Mouse (Mus musculus): ENCODE data around the gene Zfand3.

Zfand3 gene

DNA sequence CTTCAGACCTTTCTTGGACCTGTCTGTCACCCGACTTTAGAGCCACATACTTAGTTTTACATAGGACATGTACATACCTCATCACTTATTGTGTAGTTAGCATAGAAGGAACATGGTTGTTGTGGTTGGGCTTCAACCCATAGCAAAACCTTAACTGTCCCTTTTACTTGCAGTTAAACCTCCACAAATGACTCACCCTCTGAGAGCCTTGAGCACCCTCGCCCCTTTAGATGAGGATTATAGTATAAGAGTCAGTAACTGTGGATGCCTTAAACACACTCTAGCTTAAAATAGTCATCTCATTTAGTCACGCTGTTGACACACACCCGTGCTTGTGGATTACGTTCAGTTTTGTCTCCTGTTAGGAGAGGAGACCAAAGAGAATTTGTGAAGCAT is 47.8 kb downstream of the Zfand3 start:
- peak; percentile 25 for DNase-seq (ENCODE audit: low read depth)

DNA sequence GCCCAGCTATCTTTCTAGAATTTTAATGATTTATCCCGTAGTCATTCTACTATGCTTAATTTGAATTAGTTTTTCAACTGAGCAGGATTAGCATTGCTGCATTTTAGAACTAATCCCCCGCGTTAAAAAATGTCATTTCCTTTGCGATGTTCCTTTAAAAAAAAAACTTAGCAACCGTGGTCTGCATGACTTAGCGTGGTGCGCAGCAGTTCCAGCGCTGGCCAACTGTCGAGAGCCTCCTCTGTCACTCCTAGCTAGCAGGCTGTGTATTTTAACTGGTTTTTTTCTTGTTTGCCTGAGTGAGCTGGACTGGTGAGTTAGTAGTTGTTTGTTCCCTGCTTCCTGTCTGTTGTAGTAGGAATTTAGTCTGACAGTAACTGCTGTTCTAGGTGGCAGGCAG is 48.9 kb downstream of the Zfand3 start:
- DNase-seq (ENCODE audit: low read depth) = no peak

DNA sequence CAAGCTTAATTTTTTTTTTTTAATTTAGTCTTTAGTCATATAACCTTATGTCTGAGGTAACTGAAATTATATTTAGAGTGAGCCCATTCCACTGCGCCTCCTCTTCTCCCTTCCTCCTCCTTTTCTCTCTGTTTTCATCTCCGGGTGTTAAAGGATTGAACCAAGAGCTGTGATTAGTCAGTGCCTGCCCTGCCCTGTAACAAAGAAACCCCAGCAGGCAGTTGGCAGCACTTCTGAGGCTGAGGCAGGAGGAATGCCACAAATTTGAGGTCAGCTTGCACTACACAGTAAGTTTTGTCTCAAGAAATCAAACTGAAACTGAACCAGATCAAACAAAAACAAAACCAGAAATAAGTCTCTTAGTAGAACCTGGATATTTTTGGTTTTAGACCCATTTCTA is 49.3 kb downstream of the Zfand3 start:
- DNase-seq (ENCODE audit: low read depth) = no peak

DNA sequence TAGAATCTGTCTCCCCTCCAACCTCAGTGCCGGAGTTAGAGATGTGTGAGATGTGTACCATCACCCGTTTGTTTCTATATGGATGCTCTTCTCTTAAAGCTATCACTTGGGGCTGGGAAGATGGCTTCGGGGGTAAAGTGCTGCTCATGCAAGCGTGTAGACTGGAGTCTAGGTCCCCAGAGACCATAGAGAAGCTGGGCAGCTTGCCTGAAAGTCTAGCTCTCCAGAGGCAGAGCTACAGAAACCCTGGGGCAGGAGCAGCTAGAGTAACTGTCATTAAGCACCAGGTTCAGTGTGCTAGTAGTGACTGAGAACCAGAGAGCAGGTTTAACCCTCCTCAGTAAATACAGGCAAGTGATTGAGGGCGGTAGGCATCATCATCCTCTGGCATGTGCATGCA is 51.7 kb downstream of the Zfand3 start:
- no peak for DNase-seq (ENCODE audit: low read depth)

DNA sequence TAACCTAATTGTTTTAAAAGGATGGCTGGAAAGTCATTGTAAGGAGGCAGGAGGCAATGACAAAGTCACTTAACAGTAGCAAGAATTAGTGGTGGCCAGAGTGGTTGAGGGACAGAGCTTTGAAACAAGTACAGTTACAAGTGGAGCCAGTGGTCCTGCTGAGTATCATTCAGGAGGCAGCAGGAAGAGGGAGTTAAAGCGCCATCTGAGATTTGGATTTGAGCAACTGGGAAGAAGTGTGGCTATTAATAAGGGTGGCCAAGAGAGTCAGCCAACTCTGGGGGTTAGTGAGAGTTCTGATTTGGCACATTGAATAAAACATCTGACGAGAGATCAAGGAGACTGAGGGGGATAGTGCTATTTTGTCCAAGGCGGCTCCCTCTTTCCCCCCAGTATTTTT is 54.1 kb downstream of the Zfand3 start:
- no peak for DNase-seq (ENCODE audit: low read depth)

DNA sequence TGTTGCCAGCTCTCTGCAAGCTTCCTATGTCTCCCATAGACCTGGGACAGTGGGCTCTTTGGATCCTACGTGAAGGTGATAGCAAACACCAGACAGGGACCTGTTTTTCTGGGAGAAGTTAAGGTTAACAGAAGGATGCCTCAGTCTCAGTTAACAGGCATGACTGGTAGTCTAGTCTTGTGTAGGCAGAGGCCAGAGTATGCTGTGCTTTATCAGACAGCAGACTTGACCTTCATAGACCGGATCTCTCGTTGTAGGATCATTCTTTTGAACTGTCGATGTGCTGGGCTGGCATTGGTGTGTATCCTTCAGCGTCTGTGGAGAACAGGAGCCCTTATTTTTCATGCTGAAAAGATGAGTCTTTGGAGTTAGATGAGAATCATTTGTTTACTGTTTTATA is 54.5 kb downstream of the Zfand3 start:
- DNase-seq (ENCODE audit: low read depth) = no peak

DNA sequence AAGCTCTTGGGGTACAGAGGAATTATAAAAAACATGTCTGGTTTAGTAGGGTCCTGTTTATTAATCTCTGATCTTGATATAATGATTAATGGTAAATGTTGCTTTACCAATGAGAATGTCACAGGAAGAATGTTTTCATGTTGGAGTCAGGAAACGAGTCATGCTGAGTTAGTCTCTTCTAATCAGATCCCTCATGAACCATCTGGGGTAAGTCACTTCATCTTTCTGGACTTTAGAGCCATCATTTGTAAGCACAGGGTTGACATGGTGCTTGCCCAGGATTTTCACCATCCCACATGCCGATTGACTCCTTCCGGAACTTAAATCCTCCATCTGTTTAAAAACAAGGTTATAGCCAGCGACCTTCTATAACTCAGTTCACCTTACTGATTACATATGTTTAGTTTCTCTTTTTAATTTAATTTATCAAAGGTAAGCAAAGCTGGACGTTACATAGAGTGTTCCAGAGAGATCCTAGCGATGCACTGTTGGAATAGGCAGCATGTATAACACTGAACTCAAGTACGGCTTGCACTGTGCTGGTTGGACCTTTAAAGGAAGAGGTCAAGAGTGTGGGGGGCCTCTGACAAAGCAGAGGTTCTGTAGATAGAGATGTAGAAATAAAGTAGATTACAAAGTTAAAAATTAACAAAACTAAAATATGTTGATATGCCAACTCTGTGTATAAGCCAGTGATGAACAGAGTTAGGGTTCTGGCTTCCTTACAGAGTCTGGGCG is 56.7 kb downstream of the Zfand3 start:
- no peak for DNase-seq (ENCODE audit: low read depth)

DNA sequence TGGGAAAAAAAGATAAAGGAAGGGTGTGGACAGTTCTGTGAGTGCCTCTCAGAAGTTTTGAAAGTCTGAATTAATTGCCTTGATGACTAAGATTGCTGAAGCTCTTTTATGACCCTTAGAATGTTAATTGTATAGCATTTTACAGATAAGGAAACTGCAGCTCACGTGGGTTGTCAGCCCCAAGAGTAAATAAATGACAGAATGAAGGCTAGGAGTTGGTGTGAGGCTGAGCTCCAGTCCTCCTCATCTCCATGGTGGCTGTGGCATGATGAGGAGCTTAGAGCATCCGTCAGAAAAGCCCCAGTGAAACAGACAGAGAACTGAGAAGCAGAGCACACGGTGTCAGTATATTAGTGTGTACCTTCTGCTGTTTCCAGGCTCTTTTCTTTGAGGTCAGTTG is 59.3 kb downstream of the Zfand3 start:
- DNase-seq (ENCODE audit: low read depth) = no peak

DNA sequence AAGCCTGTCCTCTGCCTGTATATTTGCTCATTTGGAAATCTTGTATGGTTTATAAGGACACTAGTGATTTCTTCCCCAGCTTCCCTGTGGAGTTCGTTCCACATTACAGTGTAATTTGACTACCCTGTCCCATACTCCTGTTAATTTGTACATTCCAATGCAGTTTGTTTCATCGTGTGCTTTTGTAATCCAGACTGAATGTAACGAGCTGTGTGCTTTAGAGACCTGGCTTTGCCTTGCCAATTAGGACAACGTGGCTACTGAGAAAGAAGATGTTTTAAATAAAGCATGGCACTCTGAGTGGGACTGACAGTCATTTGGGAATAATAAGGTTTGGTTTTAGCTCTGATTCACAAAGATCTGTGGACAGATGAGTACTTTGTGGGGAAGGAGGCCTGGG is 60.2 kb downstream of the Zfand3 start:
- no peak for DNase-seq (ENCODE audit: low read depth)

DNA sequence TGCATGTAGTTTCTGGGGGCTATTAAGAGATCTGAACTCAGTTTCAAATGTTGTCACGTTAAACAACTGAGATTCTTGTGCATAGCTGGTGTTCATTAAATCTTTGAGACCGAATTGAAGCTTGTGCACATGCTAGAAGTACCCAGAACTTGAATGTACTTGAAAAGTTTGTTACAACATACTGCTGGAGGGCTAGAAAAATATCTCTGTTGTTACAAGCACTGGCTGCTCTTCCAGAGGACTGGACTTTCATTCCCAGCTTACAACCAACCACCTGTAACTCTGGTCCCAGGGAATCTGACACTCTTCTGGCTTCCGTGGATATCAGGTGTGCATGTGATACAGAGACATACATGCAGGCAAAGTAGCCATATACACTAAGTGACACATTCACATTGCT is 65.2 kb downstream of the Zfand3 start:
- no peak for DNase-seq (ENCODE audit: low read depth)

DNA sequence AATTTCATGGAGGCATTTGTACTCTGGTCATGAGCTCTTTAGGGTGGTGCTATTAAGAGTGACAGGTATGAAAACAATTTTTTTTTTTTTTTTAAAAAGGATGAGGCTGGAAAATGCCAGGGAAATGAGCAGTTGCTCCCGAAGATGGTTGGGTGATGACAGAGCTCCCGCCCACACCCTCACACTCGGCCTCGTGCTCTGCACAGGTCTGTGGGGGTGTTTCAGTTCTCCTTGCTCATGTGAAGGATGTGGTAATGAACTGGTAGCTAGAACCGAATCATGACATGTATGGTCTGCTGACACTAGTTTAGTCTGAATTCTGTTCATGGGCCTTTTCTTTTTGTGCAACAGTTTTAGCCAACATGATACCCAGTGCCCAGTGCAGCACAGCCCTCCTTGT is 66.1 kb downstream of the Zfand3 start:
- DNase-seq (ENCODE audit: low read depth) = no peak

DNA sequence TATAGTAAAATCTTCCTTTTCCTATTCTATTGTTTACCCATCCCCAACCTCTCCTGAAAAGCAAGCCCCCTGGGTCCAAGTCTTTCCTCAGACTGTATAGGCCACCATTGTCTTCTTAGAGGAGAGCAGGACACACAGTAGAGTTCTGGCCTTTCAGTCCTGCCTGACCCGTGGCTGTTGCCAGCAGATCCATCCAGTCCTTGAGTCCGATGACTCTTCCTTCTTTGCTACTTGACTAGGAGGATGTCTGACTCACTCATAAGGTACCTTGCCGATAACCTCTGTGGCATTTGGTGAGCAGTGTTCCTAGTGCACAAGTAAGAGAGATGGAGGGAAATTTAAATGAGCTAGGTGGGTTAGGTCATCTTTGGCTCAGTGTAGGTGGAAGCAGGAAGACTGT is 68.1 kb downstream of the Zfand3 start:
- no peak for DNase-seq (ENCODE audit: low read depth)

DNA sequence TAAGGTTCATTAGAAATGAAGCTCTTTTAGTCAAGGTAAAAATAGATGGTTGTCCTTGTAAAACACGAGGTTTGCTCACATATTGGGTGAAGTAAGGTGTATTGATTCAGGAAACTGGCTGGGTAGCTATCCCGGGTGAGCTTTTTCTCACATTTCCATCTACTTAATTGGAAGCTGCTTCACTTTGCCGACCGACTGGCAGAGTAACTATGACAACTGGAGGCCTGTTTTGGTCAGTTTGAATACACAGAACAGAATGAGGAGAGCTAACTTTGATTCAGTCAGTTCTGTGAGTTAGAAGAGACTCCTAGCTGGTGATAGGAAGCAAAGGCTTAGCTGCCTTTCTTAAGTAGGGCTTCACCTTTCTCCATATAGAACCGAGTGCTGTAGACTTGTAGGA is 71.4 kb downstream of the Zfand3 start:
- DNase-seq (ENCODE audit: low read depth) = no peak

DNA sequence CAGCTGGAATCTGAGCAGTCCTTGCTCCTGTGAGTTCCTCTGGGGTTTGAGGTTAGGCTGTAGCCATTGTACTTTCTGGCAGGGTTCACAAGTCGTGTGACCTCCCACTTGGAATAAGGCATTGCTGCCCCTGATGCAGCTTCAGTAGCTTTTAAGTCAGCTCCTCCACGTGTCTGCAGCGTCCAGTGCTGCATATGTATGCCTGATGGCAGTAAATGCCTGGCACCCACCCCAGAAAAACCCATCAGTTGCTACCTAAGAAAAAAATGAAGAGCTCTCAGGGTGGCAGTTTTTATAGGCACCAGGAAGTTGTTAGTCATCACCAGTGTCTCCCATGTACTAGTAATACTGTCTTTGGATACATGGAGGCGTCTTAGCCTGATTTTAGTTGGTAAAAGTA is 79.5 kb downstream of the Zfand3 start:
- DNase-seq (ENCODE audit: low read depth) = no peak

DNA sequence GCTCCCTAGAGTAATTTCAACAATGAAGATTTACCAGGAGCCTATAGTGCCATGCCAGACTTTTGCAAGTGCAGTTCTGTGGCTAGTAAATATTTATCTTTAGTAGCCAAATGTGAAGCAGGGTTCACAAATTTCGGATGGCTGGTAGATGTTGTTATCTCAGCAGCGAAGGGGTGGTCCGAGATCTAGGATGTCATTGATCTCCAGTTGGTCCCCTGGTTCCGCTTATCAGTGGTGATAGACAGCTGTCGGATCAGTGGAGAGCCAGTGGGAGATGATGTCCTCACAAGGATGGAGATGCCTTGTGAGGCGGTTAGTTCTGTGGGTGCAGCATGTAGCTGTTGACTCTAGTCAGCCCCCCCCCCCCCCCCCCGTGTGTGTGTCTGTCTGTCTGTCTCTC is 82.2 kb downstream of the Zfand3 start:
- DNase-seq (ENCODE audit: low read depth) = no peak

DNA sequence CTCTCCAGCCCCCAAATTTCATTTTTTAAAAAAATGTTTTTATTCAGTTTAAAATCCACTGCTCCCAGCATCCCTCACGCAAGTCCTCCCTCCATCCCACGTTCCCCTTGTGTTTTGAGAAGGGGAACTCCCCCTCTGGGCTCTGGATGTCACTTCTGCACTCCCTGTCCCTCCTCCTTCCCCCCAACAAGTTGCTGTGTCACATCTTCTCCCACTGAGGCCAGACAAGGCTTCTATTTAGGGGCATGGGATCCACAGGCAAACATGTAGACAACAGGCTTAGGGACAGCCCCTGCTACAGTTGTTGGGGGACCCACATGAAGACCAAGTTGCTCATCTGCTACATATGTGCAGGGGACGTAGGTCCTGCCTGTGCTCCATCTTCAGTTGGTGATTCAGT is 83.9 kb downstream of the Zfand3 start:
- no peak for DNase-seq (ENCODE audit: low read depth)

DNA sequence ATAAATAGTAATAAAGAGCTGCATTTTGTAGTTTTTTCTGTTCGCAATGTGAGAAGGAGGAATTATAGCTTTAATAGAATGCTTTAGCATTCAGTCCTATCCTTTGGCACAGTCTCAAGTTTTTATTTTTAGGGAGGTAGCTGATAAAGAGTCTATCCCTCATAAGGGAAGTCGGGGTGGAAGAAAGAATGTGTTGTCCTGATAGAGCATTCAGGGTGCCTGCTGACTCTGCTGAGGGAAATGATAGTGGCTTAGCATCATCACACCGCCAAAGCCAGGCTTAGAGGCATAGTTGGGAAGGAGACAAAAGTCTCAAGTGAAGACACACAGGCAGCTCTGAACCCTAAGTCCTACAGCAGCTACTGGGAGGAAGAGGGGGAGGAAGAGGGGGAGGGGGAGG is 85.9 kb downstream of the Zfand3 start:
- DNase-seq (ENCODE audit: low read depth) = no peak

DNA sequence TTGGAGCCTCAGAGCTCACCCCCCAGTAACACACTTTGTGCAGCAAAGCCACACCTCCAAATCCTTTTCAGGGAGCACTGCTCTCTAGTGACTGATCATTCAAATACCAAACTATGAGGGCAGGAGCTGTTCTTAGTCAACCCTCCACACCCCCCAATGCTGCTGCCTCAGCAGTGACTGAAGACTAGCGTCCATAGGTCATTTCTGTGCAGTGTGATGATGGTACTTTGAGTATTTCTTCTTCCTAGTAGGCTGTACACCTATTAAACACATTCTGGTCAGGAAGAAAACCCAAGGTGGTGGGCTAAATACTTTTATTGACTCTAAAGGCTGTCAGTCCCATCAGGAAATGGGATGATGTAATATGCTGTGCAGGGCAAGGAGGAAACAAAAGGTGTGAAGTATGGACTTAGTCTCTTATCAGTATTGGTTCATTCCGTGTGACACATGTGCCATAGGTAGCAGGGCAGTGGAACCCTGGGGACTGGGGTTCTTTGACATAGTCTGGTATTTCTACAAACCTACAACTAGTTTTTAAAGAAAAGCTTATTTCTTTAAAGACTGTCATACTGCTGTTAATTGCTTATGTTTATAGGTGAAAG is 88.7 kb downstream of the Zfand3 start:
- no peak for DNase-seq (ENCODE audit: low read depth)

DNA sequence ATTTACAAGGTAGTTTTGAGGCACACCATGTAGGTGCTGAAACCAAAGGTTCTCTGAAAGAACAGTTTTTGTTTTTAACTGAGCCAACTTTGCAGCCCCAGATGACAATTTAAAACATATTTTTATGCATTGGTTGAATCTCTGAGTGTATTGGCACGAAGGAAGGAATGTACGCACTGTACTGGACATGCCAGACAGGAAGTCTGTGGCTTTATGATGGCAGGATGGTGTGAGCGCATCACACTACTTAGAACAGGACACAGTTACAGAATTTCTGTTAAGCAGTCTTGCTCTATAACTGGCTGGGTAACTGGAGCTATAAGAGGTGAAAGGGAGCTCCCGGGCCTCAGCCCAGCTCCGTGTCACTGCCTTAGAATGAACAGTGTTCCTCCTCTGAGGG is 92.6 kb downstream of the Zfand3 start:
- DNase-seq (ENCODE audit: low read depth) = no peak

DNA sequence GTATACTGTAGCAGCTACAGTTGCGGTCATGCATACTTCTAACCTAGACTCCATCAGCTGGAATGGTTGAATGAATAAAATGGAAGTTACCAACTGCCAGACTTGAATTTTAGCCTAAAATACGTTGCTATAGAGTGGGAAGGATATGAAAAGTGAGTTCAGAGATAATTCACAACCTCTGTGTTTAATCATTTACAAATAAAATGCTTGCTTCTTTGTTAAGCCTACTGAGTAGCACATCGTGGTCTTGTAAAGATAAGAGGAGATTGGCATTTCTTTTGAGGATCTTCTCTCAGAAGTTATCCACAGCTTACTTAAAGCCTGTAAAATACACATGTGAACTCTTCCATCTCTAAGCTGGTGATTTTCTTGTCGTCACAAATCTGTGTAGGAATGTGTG is 93.1 kb downstream of the Zfand3 start:
- DNase-seq (ENCODE audit: low read depth) = no peak

DNA sequence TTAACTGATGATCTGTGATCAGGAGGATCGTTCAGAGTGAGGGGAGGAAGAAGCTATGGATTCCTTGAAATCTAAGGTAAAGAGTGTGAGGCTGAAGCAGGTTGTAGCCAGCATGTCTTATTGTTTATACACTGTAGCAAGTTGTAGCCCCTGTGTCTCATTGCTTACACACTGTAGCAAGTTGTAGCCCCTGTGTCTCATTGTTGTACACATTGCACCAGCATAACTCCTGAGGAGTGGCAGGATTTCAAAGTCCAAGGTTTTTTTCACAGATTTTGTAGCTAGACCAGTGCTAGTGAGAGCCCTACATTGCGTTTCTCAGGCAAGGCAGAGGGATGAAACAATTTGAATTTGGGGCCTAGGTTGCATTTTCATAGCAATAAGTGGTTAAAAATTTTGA is 95.1 kb downstream of the Zfand3 start:
- DNase-seq (ENCODE audit: low read depth) = no peak

DNA sequence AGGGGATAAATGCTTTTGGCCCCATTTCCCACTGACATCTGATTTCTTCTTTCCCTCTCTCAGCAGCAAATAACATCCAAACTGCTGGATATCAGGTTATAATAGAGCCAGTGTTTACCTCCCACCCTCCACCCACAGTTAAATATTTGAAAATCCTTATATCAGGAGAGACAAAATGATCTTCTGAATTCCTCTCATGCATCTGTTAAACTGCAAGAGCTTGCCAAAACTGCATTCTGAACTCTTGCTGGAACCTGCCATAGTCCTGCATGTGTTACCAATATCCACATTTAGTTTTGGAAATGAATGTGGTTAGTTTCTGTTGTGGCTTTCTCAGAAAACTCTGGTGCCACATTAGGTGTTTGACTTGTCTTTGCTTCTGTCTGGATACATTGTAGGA is 97.3 kb downstream of the Zfand3 start:
- no peak for DNase-seq (ENCODE audit: low read depth)

DNA sequence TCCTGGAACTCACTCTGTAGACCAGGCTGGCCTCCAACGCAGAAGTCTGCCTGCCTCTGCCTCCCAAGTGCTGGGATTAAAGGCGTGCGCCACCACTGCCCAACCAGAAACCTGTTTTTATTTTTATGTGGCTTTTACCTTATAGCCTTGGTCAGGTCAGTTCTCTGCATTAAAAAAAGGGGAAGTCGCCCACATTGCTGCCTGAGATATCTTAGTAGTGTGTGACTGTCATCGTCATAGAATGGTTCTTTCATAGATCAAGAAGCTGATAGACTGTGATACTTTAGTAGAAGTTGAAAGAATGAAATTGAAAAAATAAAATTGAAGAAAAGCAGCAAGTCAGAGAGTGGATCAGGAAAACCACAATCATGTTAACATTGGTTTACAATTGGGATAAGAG is 98.5 kb downstream of the Zfand3 start:
- DNase-seq (ENCODE audit: low read depth) = no peak

DNA sequence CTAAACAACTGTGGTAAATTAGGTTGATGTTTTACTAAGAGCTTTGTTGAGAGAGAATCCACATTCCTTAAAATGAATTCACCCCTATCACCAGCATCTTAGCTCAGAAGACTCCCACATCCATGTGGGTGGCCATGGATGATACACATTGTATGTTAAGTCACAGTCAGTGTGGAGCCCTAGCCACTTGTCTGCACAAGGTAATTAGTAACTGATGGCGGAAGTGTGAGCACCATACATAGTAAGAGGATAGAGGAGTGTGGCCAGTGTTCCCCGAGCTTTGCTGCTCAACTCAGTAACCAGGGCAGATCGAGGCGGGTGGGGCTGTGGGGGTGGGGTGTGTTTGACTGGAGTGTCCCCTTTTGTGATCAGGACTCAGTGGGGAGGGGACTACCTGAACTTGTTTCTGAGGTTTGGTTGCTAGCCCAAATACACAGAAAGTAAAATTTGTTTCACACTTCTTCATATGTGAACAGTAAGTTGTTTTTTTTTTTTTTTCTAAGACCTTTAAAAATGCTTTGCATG is 99.2 kb downstream of the Zfand3 start:
- no peak for DNase-seq (ENCODE audit: low read depth)
